Comparison of ENCODE assay signal across 9 mouse cellular contexts in the genomic region with DNA sequence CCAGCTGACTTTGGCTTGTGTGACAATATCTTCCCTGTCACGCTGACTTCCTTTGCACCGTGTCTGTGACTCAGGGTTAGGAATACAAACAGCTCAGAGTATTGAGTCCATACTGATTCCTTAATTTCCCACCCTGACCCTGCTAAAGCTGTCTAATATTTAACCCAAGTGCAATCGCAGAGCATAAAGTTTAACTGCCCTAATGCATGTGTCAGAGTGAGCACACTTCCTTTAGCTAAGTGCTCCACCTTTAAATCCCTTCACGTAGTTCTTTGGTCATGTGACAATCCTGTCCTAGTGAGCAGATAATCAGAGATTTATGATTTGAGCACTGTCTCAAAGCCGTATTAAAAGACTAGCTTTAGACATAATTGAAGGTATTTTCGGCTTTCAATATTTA.
DNase-seq lines count a peak whose midpoint lies in the region; ATAC-seq and TF ChIP-seq lines count a peak whose summit lies in the region.
"Had no signal": no experiment of that assay in that cellular context is flagged by ENCODE, and none has a peak within 500 bp of the region (broad histone marks: within the 10 kb centered on the region; RNA-seq: fewer than 3 reads in every experiment).

No protein-coding gene starts in this region.

- no peak for ATAC-seq in embryonic facial prominence, embryonic 14.5 days (ENCODE audit: low read depth)
- ATAC-seq in liver, embryonic 14.5 days (ENCODE audit: insufficient read depth): peak; percentile 58
- no peak for ATAC-seq in midbrain, embryonic 14.5 days (ENCODE audit: low FRiP score, low TSS enrichment)
- ATAC-seq: midbrain, embryonic 13.5 days had no signal

- WGBS in embryonic facial prominence, embryonic 14.5 days: 55% methylated on average over 6 of the region's 6 CpGs
- WGBS in liver, embryonic 14.5 days (ENCODE audit: insufficient replicate concordance): 52% methylated on average over 6 of the region's 6 CpGs
- 80% methylated on average over 6 of the region's 6 CpGs for WGBS in midbrain, embryonic 14.5 days

- H3K4me3 ChIP-seq in embryonic facial prominence, embryonic 14.5 days (ENCODE audit: low read depth, low read length): no peak overlapping the region
- H3K4me3 ChIP-seq in liver, embryonic 14.5 days (ENCODE audit: insufficient read depth in 1 of 2, low read depth in 2 of 2, low read length in 2 of 2): no peak overlapping the region
- H3K4me3 ChIP-seq in midbrain, embryonic 14.5 days (replicated peaks; ENCODE audit: low read depth, low read length): no peak overlapping the region
- H3K4me3 ChIP-seq: midbrain, embryonic 13.5 days had no signal

- H3K4me1 ChIP-seq in embryonic facial prominence, embryonic 14.5 days (ENCODE audit: control insufficient read depth, insufficient read depth, low read length): peaks cover 5% of the 10 kb centered on the region
- H3K4me1 ChIP-seq in liver, embryonic 14.5 days (replicated peaks; ENCODE audit: control insufficient read depth in 2 of 2, insufficient read depth in 2 of 2, low read length in 1 of 2): peaks cover 0 to 2% of the 10 kb centered on the region in 2 experiments; a peak in 2 of 4 replicates
- H3K4me1 ChIP-seq in midbrain, embryonic 14.5 days (ENCODE audit: control insufficient read depth, insufficient read depth, low read length): no peaks in the 10 kb centered on the region

- no peaks in the 10 kb centered on the region for H3K9me3 ChIP-seq in embryonic facial prominence, embryonic 14.5 days (ENCODE audit: control insufficient read depth, low read length)
- no peaks in the 10 kb centered on the region for H3K9me3 ChIP-seq in liver, embryonic 14.5 days (ENCODE audit: control insufficient read depth, low read length)
- no peaks in the 10 kb centered on the region for H3K9me3 ChIP-seq in midbrain, embryonic 14.5 days (ENCODE audit: control insufficient read depth, low read length)
- H3K9me3 ChIP-seq: midbrain, embryonic 13.5 days had no signal

- peak; percentile 33 for DNase-seq in adrenal gland, adult 2 months
- DNase-seq in adrenal gland, postnatal 25 days: no peak
- peak; percentile 46 for DNase-seq in kidney, adult 9 months
- DNase-seq in kidney, adult 8-10 months: no peak
- DNase-seq in embryonic facial prominence, embryonic 14.5 days (ENCODE audit: low spot score): no peak
- DNase-seq in liver, embryonic 14.5 days (ENCODE audit: low read depth in 3 of 3, low spot score in 3 of 3): no peak
- DNase-seq in urinary bladder, adult 18-20 months (ENCODE audit: low spot score in 2 of 2): no peak
- no peak for DNase-seq in midbrain, embryonic 14.5 days

- TF ChIP-seq CTCF in liver, embryonic 14.5 days (IDR thresholded peaks at IDR 0.05; ENCODE audit: low read depth): no peak

- no peak overlapping the region for H3K9ac ChIP-seq in embryonic facial prominence, embryonic 14.5 days (ENCODE audit: low read depth, low read length)
- no peak overlapping the region for H3K9ac ChIP-seq in liver, embryonic 14.5 days (replicated peaks)
- H3K9ac ChIP-seq in midbrain, embryonic 14.5 days (replicated peaks; ENCODE audit: low read length): no peak overlapping the region
- H3K9ac ChIP-seq: midbrain, embryonic 13.5 days had no signal

- no peaks in the 10 kb centered on the region for H3K36me3 ChIP-seq in embryonic facial prominence, embryonic 14.5 days (ENCODE audit: control insufficient read depth, insufficient read depth, low read length)
- H3K36me3 ChIP-seq in liver, embryonic 14.5 days (replicated peaks; ENCODE audit: control insufficient read depth, insufficient read depth, low read depth): no peaks in the 10 kb centered on the region
- no peaks in the 10 kb centered on the region for H3K36me3 ChIP-seq in midbrain, embryonic 14.5 days (ENCODE audit: control insufficient read depth, insufficient read depth, low read length)
- H3K36me3 ChIP-seq: midbrain, embryonic 13.5 days had no signal

- no peaks in the 10 kb centered on the region for H3K27me3 ChIP-seq in embryonic facial prominence, embryonic 14.5 days (replicated peaks; ENCODE audit: control insufficient read depth, insufficient read depth, low read length)
- H3K27me3 ChIP-seq in liver, embryonic 14.5 days (ENCODE audit: control insufficient read depth, insufficient read depth, low read length): no peaks in the 10 kb centered on the region
- no peaks in the 10 kb centered on the region for H3K27me3 ChIP-seq in midbrain, embryonic 14.5 days (ENCODE audit: control insufficient read depth, insufficient read depth, low read length)
- H3K27me3 ChIP-seq: midbrain, embryonic 13.5 days had no signal

- TF ChIP-seq EP300 in liver, embryonic 14.5 days (IDR thresholded peaks at IDR 0.05; ENCODE audit: low read depth): no peak

- H3K4me2 ChIP-seq in embryonic facial prominence, embryonic 14.5 days (ENCODE audit: low read depth, low read length): peak overlapping the region; percentile 56
- peak overlapping the region; percentile 48 for H3K4me2 ChIP-seq in liver, embryonic 14.5 days (ENCODE audit: low read depth)
- H3K4me2 ChIP-seq in midbrain, embryonic 14.5 days (ENCODE audit: low read length): no peak overlapping the region
- H3K4me2 ChIP-seq: midbrain, embryonic 13.5 days had no signal

- H3K27ac ChIP-seq in embryonic facial prominence, embryonic 14.5 days (replicated peaks; ENCODE audit: low read depth, low read length): peak overlapping the region; percentile 60; the same call in 1 of the 2 replicates
- no peak overlapping the region for H3K27ac ChIP-seq in liver, embryonic 14.5 days
- H3K27ac ChIP-seq in midbrain, embryonic 14.5 days (replicated peaks; ENCODE audit: low read depth, low read length): no peak overlapping the region
- H3K27ac ChIP-seq: midbrain, embryonic 13.5 days had no signal

Comparison
In these comparisons a context has a peak if more than half of its experiments do, and no peak if none do; other contexts are left out.
1. DNase-seq: peak in adrenal gland, adult 2 months (single experiment) and kidney, adult 9 months (single experiment); none in adrenal gland, postnatal 25 days (single experiment), kidney, adult 8-10 months (0 of 2), embryonic facial prominence, embryonic 14.5 days (single experiment), liver, embryonic 14.5 days (0 of 3), urinary bladder, adult 18-20 months (0 of 2) and midbrain, embryonic 14.5 days (single experiment).